ENCODE assay signal across 29 mouse cellular contexts in the genomic region with DNA sequence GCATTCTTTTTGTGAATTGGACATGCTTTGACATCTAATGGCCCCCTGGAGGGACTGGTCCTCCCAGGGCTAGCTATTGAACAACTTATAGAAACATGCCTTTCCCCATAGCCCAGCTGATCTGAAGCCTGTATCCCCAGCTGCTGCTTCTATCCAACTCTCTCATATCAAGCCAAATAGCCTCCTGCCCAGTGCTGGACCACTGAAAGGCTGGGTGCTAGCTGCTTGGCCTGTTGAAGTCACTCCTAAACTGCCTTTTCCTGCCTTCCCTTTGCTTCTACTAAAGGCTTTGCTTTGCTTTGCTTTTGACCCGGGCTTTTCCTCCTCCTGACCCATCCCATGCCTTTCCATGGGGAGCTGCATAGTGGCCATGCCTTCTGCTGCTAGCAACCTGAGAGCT. TPM values are rescaled to one million over a fixed set of nuclear protein-coding genes. Genes with fewer than 3 reads are reported as not detected.
A peak's percentile ranks its signal among the peaks of the same experiment; 100 is the strongest.
DNase-seq lines count a peak whose midpoint lies in the region; ATAC-seq lines count a peak whose summit lies in the region.
"Had no signal": no experiment of that assay in that cellular context is flagged by ENCODE, and none has a peak within 500 bp of the region (broad histone marks: within the 10 kb centered on the region; RNA-seq: fewer than 3 reads in every experiment).

No protein-coding gene starts in this region.

- H3K27ac ChIP-seq in liver, embryonic 12.5 days: peak overlapping the region; percentile 42
- H3K27ac ChIP-seq in liver, embryonic 11.5 days (ENCODE audit: low read depth, low read length): no peak overlapping the region
- H3K27ac ChIP-seq in midbrain, embryonic 11.5 days (ENCODE audit: low read depth, low read length): no peak overlapping the region
- no peak overlapping the region for H3K27ac ChIP-seq in midbrain, embryonic 14.5 days (replicated peaks; ENCODE audit: low read depth, low read length)
- peak overlapping the region; percentile 51 for H3K27ac ChIP-seq in liver, embryonic 15.5 days (replicated peaks)
- H3K27ac ChIP-seq in forebrain, embryonic 12.5 days: no peak overlapping the region
- H3K27ac ChIP-seq: embryonic facial prominence, embryonic 12.5 days; embryonic facial prominence, embryonic 15.5 days; forebrain, embryonic 10.5 days; gastrocnemius, adult 2 months; hindbrain, embryonic 10.5 days; hindbrain, embryonic 13.5 days had no signal

- no peaks in the 10 kb centered on the region for H3K36me3 ChIP-seq in liver, embryonic 12.5 days
- H3K36me3 ChIP-seq in liver, embryonic 11.5 days (ENCODE audit: control insufficient read depth, insufficient read depth, low read length): no peaks in the 10 kb centered on the region
- H3K36me3 ChIP-seq in midbrain, embryonic 11.5 days (ENCODE audit: control insufficient read depth, insufficient read depth, low read length): no peaks in the 10 kb centered on the region
- H3K36me3 ChIP-seq in midbrain, embryonic 14.5 days (ENCODE audit: control insufficient read depth, insufficient read depth, low read length): no peaks in the 10 kb centered on the region
- no peaks in the 10 kb centered on the region for H3K36me3 ChIP-seq in liver, embryonic 15.5 days (replicated peaks)
- no peaks in the 10 kb centered on the region for H3K36me3 ChIP-seq in forebrain, embryonic 12.5 days (replicated peaks)
- H3K36me3 ChIP-seq: embryonic facial prominence, embryonic 12.5 days; embryonic facial prominence, embryonic 15.5 days; forebrain, embryonic 10.5 days; hindbrain, embryonic 10.5 days; hindbrain, embryonic 13.5 days had no signal

- H3K4me1 ChIP-seq in liver, embryonic 12.5 days: peaks cover 19% of the 10 kb centered on the region
- peaks cover 3% of the 10 kb centered on the region; the same call in 1 of the 2 replicates for H3K4me1 ChIP-seq in liver, embryonic 11.5 days (replicated peaks; ENCODE audit: control insufficient read depth, insufficient read depth, low read length)
- no peaks in the 10 kb centered on the region for H3K4me1 ChIP-seq in midbrain, embryonic 11.5 days (ENCODE audit: control insufficient read depth, insufficient read depth, low read length)
- no peaks in the 10 kb centered on the region for H3K4me1 ChIP-seq in midbrain, embryonic 14.5 days (ENCODE audit: control insufficient read depth, insufficient read depth, low read length)
- H3K4me1 ChIP-seq in liver, embryonic 15.5 days (replicated peaks): peaks cover 18% of the 10 kb centered on the region
- H3K4me1 ChIP-seq in forebrain, embryonic 12.5 days: no peaks in the 10 kb centered on the region
- H3K4me1 ChIP-seq: embryonic facial prominence, embryonic 12.5 days; embryonic facial prominence, embryonic 15.5 days; hindbrain, embryonic 13.5 days had no signal

- H3K9me3 ChIP-seq in liver, embryonic 12.5 days (replicated peaks): no peaks in the 10 kb centered on the region
- H3K9me3 ChIP-seq in liver, embryonic 11.5 days (ENCODE audit: control insufficient read depth, low read length): no peaks in the 10 kb centered on the region
- no peaks in the 10 kb centered on the region; the same call in 1 of the 2 replicates for H3K9me3 ChIP-seq in midbrain, embryonic 11.5 days (ENCODE audit: control insufficient read depth, low read length)
- H3K9me3 ChIP-seq in midbrain, embryonic 14.5 days (ENCODE audit: control insufficient read depth, low read length): peaks cover 7% of the 10 kb centered on the region
- H3K9me3 ChIP-seq in liver, embryonic 15.5 days (replicated peaks): no peaks in the 10 kb centered on the region
- H3K9me3 ChIP-seq in forebrain, embryonic 12.5 days: no peaks in the 10 kb centered on the region
- H3K9me3 ChIP-seq: embryonic facial prominence, embryonic 12.5 days; embryonic facial prominence, embryonic 15.5 days; forebrain, embryonic 10.5 days; hindbrain, embryonic 13.5 days had no signal

- H3K9ac ChIP-seq in liver, embryonic 12.5 days: no peak overlapping the region; the same call in 1 of the 2 replicates
- H3K9ac ChIP-seq in liver, embryonic 11.5 days (ENCODE audit: low read depth, low read length): no peak overlapping the region
- no peak overlapping the region for H3K9ac ChIP-seq in midbrain, embryonic 11.5 days (ENCODE audit: low read length)
- no peak overlapping the region for H3K9ac ChIP-seq in midbrain, embryonic 14.5 days (replicated peaks; ENCODE audit: low read length)
- no peak overlapping the region for H3K9ac ChIP-seq in liver, embryonic 15.5 days
- no peak overlapping the region for H3K9ac ChIP-seq in forebrain, embryonic 12.5 days
- H3K9ac ChIP-seq: embryonic facial prominence, embryonic 12.5 days; embryonic facial prominence, embryonic 15.5 days; forebrain, postnatal 0 days; hindbrain, embryonic 13.5 days had no signal

- H3K27me3 ChIP-seq in liver, embryonic 12.5 days (replicated peaks): 0 out of 2 replicates have a peak, but pooled peaks cover under 1% of the 10 kb centered on the region
- H3K27me3 ChIP-seq in liver, embryonic 11.5 days (replicated peaks; ENCODE audit: control insufficient read depth, insufficient read depth, low read length): no peaks in the 10 kb centered on the region
- H3K27me3 ChIP-seq in midbrain, embryonic 11.5 days (ENCODE audit: control insufficient read depth, insufficient read depth, low read length): no peaks in the 10 kb centered on the region
- H3K27me3 ChIP-seq in midbrain, embryonic 14.5 days (ENCODE audit: control insufficient read depth, insufficient read depth, low read length): no peaks in the 10 kb centered on the region
- no peaks in the 10 kb centered on the region; the same call in 1 of the 2 replicates for H3K27me3 ChIP-seq in liver, embryonic 15.5 days
- no peaks in the 10 kb centered on the region for H3K27me3 ChIP-seq in forebrain, embryonic 12.5 days
- H3K27me3 ChIP-seq: embryonic facial prominence, embryonic 12.5 days; embryonic facial prominence, embryonic 15.5 days; hindbrain, embryonic 13.5 days had no signal

- no peak overlapping the region for H3K4me3 ChIP-seq in liver, embryonic 12.5 days
- no peak overlapping the region for H3K4me3 ChIP-seq in liver, embryonic 11.5 days (ENCODE audit: low read depth, low read length)
- no peak overlapping the region for H3K4me3 ChIP-seq in midbrain, embryonic 11.5 days (ENCODE audit: low read depth, low read length)
- no peak overlapping the region for H3K4me3 ChIP-seq in midbrain, embryonic 14.5 days (replicated peaks; ENCODE audit: low read depth, low read length)
- no peak overlapping the region for H3K4me3 ChIP-seq in liver, embryonic 15.5 days (replicated peaks)
- H3K4me3 ChIP-seq in forebrain, embryonic 12.5 days (replicated peaks): no peak overlapping the region
- H3K4me3 ChIP-seq: embryonic facial prominence, embryonic 12.5 days; embryonic facial prominence, embryonic 15.5 days; erythroblast, embryonic 14.5 days; forebrain, embryonic 10.5 days; gastrocnemius, adult 2 months; hindbrain, embryonic 10.5 days; hindbrain, embryonic 13.5 days had no signal

- WGBS in liver, embryonic 12.5 days (ENCODE audit: insufficient replicate concordance): 32% methylated on average over 1 of the region's 1 CpGs
- 26% methylated on average over 1 of the region's 1 CpGs for WGBS in liver, embryonic 11.5 days
- WGBS in midbrain, embryonic 11.5 days: 66% methylated on average over 1 of the region's 1 CpGs
- WGBS in midbrain, embryonic 14.5 days: 53% methylated on average over 1 of the region's 1 CpGs
- 13% methylated on average over 1 of the region's 1 CpGs for WGBS in liver, embryonic 15.5 days (ENCODE audit: insufficient replicate concordance)
- 48% methylated on average over 1 of the region's 1 CpGs for WGBS in forebrain, embryonic 12.5 days

- ATAC-seq in liver, embryonic 12.5 days: no peak
- ATAC-seq in liver, embryonic 11.5 days (replicated peaks; ENCODE audit: low FRiP score): no peak
- no peak for ATAC-seq in midbrain, embryonic 11.5 days (ENCODE audit: low FRiP score)
- no peak for ATAC-seq in midbrain, embryonic 14.5 days (ENCODE audit: low FRiP score, low TSS enrichment)
- peak; percentile 37; the same call in 1 of the 2 replicates for ATAC-seq in liver, embryonic 15.5 days (ENCODE audit: insufficient read depth)
- ATAC-seq in forebrain, embryonic 12.5 days (ENCODE audit: low FRiP score): no peak
- ATAC-seq: CD4-positive, CD25-positive, alpha-beta regulatory T cell, adult 4 months; forebrain, embryonic 14.5 days; forebrain, postnatal 0 days; hindbrain, embryonic 16.5 days had no signal

- no peak for DNase-seq in liver, embryonic 11.5 days (ENCODE audit: low spot score)
- peak; percentile 85 for DNase-seq in midbrain, embryonic 11.5 days (ENCODE audit: low spot score, missing footprints)
- no peak for DNase-seq in midbrain, embryonic 14.5 days
- DNase-seq: adrenal gland, adult 2 months; adrenal gland, postnatal 14 days; cerebellum, adult 11 months; cerebellum, adult 2 months; cerebellum, adult 9-11 months; cerebellum, postnatal 25 days; forebrain, postnatal 0 days; gastrocnemius, adult 2 months; gastrocnemius, postnatal 14 days; heart, adult 18-20 months had no signal

- no peak overlapping the region for H3K4me2 ChIP-seq in liver, embryonic 12.5 days
- no peak overlapping the region for H3K4me2 ChIP-seq in liver, embryonic 11.5 days
- H3K4me2 ChIP-seq in midbrain, embryonic 11.5 days: no peak overlapping the region
- no peak overlapping the region for H3K4me2 ChIP-seq in midbrain, embryonic 14.5 days (ENCODE audit: low read length)
- 0 out of 2 replicates have a peak overlapping the region, but pooled peaks have one; percentile 2 for H3K4me2 ChIP-seq in liver, embryonic 15.5 days
- H3K4me2 ChIP-seq in forebrain, embryonic 12.5 days: no peak overlapping the region
- H3K4me2 ChIP-seq: embryonic facial prominence, embryonic 12.5 days; embryonic facial prominence, embryonic 15.5 days; heart, embryonic 11.5 days; hindbrain, embryonic 13.5 days had no signal

RNA-seq across cellular contexts. Expression of a gene that starts 47.7 kb away (rescaled TPM):
- polyA plus RNA-seq in liver, embryonic 12.5 days (2016; fragmentation: Nextera tagmentation; extraction: Ambion mirVana): not detected in 2 replicates
- not detected in 2 replicates for polyA plus RNA-seq in liver, embryonic 11.5 days (2014; fragmentation: Nextera tagmentation; extraction: Ambion mirVana)
- 0.10 TPM in 1 of 2 replicates, not detected in the other for polyA plus RNA-seq in midbrain, embryonic 11.5 days (2014; fragmentation: Nextera tagmentation; extraction: Ambion mirVana)
- 3.5 and 4.3 TPM in 2 replicates for polyA plus RNA-seq in midbrain, embryonic 14.5 days (2014; fragmentation: Nextera tagmentation; extraction: Ambion mirVana)
- polyA plus RNA-seq in liver, embryonic 15.5 days (2015; fragmentation: Nextera tagmentation; extraction: Ambion mirVana): not detected in 2 replicates
- polyA plus RNA-seq in forebrain, embryonic 12.5 days (2016; fragmentation: Nextera tagmentation; extraction: Ambion mirVana): 0.22 and 0.24 TPM in 2 replicates
- polyA plus RNA-seq: adrenal gland, adult 2 months; C2C12; CD4-positive, CD25-positive, alpha-beta regulatory T cell, adult 4 months; embryonic facial prominence, embryonic 12.5 days; embryonic facial prominence, embryonic 15.5 days; erythroblast, embryonic 14.5 days; forebrain, embryonic 10.5 days; heart, embryonic 11.5 days; heart, embryonic 14.5 days; heart, postnatal 0 days; hindbrain, embryonic 10.5 days had no signal

Comparison
In these comparisons a context has a peak if more than half of its experiments do, and no peak if none do; other contexts are left out.
1. H3K27ac ChIP-seq: peak in liver, embryonic 12.5 days (single experiment) and liver, embryonic 15.5 days (single experiment); none in liver, embryonic 11.5 days (single experiment), midbrain, embryonic 11.5 days (single experiment), midbrain, embryonic 14.5 days (single experiment) and forebrain, embryonic 12.5 days (single experiment).